Mouse (Mus musculus) midbrain, postnatal 0 days (tissue): ENCODE results near the gene Ppp1r21. TPM values are rescaled to one million over a fixed set of nuclear protein-coding genes. Genes with fewer than 3 reads are reported as not detected.

ENCODE experiments used
- ATAC-seq: fragments of 200-750 bp; cut with Nextera tagmentation; 2 replicates; pipeline ENCODE4 v1.8.0; 2017; ENCODE audit warnings: moderate number of reproducible peaks, mild to moderate bottlenecking, moderate TSS enrichment, moderate library complexity; ENCODE audit not compliant: low FRiP score
- DNase-seq: peaks from one replicate; pipeline ENCODE4 v3.0.0-alpha.2; 2015; ENCODE audit warnings: low spot score
- H3K27ac ChIP-seq: fragments of 300-500 bp; sonication (generic); 2 replicates; pipeline ENCODE4 v1.5.1; 2014; ENCODE audit warnings: low read depth, mild to moderate bottlenecking, low read length, mixed read lengths
- H3K27me3 ChIP-seq: fragments of 300-500 bp; sonication (generic); 2 replicates; pipeline ENCODE4 v1.6.1; 2014; ENCODE audit warnings: low read length, control low read depth, mixed read lengths; ENCODE audit not compliant: insufficient read depth
- H3K36me3 ChIP-seq: fragments of 300-500 bp; sonication (generic); 2 replicates; pipeline ENCODE4 v1.6.1; 2014; ENCODE audit warnings: low read length, control low read depth, mixed read lengths; ENCODE audit not compliant: insufficient read depth
- H3K4me1 ChIP-seq: fragments of 300-500 bp; sonication (generic); 2 replicates; pipeline ENCODE4 v1.6.1; 2014; ENCODE audit warnings: mild to moderate bottlenecking, control low read depth, antibody characterized with exemption, low read length, mixed read lengths; ENCODE audit not compliant: insufficient read depth
- H3K4me2 ChIP-seq: fragments of 300-500 bp; sonication (generic); 2 replicates; pipeline ENCODE4 v1.6.1; 2014; ENCODE audit warnings: low read depth, mild to moderate bottlenecking, low read length, mixed read lengths; ENCODE audit not compliant: poor library complexity, severe bottlenecking
- H3K4me3 ChIP-seq: fragments of 300-500 bp; sonication (generic); 2 replicates; pipeline ENCODE4 v1.5.1; 2014; ENCODE audit warnings: low read depth, mild to moderate bottlenecking, low read length, moderate library complexity
- H3K9ac ChIP-seq: fragments of 300-500 bp; sonication (generic); replicated peaks from 2 replicates; pipeline ENCODE4 v1.6.1; 2014; ENCODE audit warnings: mild to moderate bottlenecking, low read length, moderate library complexity, mixed read lengths; ENCODE audit not compliant: poor library complexity, severe bottlenecking
- H3K9me3 ChIP-seq: fragments of 300-500 bp; sonication (generic); 2 replicates; pipeline ENCODE4 v1.6.1; 2016; ENCODE audit warnings: low read length, control low read depth
- CTCF ChIP-seq: IDR thresholded peaks from 2 replicates; pipeline ENCODE4 v1.5.1; 2016; ENCODE audit warnings: antibody characterized with exemption, mild to moderate bottlenecking
- WGBS: fragments of 180-500 bp; shearing (Covaris S2); extraction: QIAGEN DNeasy Blood & Tissue Kit; methylation state at CpG from one replicate; pipeline ENCODE4 v1.1.7; 2014; 5-methylcytosine and 5-hydroxymethylcytosine counted together
- polyA plus RNA-seq: library from polyadenylated mRNA; unstranded; fragments of >200 nt; fragmentation: Nextera tagmentation; extraction: Ambion mirVana; gene quantifications from 2 replicates; pipeline ENCODE4 v1.2.1, GENCODE M21; 2015
- total RNA-seq: library from RNA; depleted of rRNA; stranded (reverse); fragments of >200 nt; gene quantifications from 2 replicates; pipeline ENCODE4 v1.2.3, GENCODE M21; 2014

Gene Ppp1r21
- total and polyA plus RNA-seq, 2 experiments from 2014 or later: 36.7 to 44.1 TPM

- DNase-seq: no peak
- H3K36me3 ChIP-seq: no peaks in the 10 kb centered on the region
- no peaks in the 10 kb centered on the region for H3K4me1 ChIP-seq
- WGBS: 90% methylated on average over 4 of the region's 4 CpGs
- no peak overlapping the region for H3K4me2 ChIP-seq
- H3K9me3 ChIP-seq: no peaks in the 10 kb centered on the region
- no peak for ATAC-seq
- no peak for TF ChIP-seq CTCF
- no peak overlapping the region for H3K27ac ChIP-seq
- no peak overlapping the region for H3K9ac ChIP-seq
- no peak overlapping the region for H3K4me3 ChIP-seq
- H3K27me3 ChIP-seq: no peaks in the 10 kb centered on the region
Measured at GRCm38 (mm10) chr17:88624386-88624785, 94.5 kb downstream of the Ppp1r21 start.

- H3K9me3 ChIP-seq: no peaks in the 10 kb centered on the region
- H3K4me1 ChIP-seq: no peaks in the 10 kb centered on the region
- H3K36me3 ChIP-seq: no peaks in the 10 kb centered on the region
- no peak for DNase-seq
- 94% methylated on average over 13 of the region's 13 CpGs for WGBS
- H3K4me2 ChIP-seq: no peak overlapping the region
- no peak for ATAC-seq
- TF ChIP-seq CTCF: no peak
- H3K27me3 ChIP-seq: no peaks in the 10 kb centered on the region
- no peak overlapping the region for H3K27ac ChIP-seq
- no peak overlapping the region for H3K9ac ChIP-seq
- H3K4me3 ChIP-seq: no peak overlapping the region
Measured at GRCm38 (mm10) chr17:88625350-88625749, 95.4 kb downstream of the Ppp1r21 start.

- H3K4me2 ChIP-seq: no peak overlapping the region; the same call in 1 of the 2 replicates
- H3K36me3 ChIP-seq: no peaks in the 10 kb centered on the region
- WGBS: 79% methylated on average over 7 of the region's 7 CpGs
- ATAC-seq: no peak
- H3K9me3 ChIP-seq: no peaks in the 10 kb centered on the region
- H3K9ac ChIP-seq: no peak overlapping the region
- H3K4me1 ChIP-seq: no peaks in the 10 kb centered on the region
- no peak overlapping the region for H3K27ac ChIP-seq
- no peak for TF ChIP-seq CTCF
- no peak overlapping the region for H3K4me3 ChIP-seq
- H3K27me3 ChIP-seq: no peaks in the 10 kb centered on the region
- no peak for DNase-seq
Measured at GRCm38 (mm10) chr17:88625931-88626330, 96.0 kb downstream of the Ppp1r21 start.

GRCm38 (mm10) chr17:88626347-88626811 is 96.5 kb downstream of the Ppp1r21 start:
- TF ChIP-seq CTCF: no peak
- Histone ChIP-seq H3K36me3 (no peaks in the 10 kb centered on the region), H3K4me2 (no peak overlapping the region; the same call in 1 of the 2 replicates), H3K27ac (no peak overlapping the region), H3K4me3 (no peak overlapping the region), H3K9ac (no peak overlapping the region), H3K9me3 (no peaks in the 10 kb centered on the region), H3K4me1 (no peaks in the 10 kb centered on the region), H3K27me3 (no peaks in the 10 kb centered on the region)
- ATAC-seq (no peak), DNase-seq (no peak)
- 58% methylated on average over 7 of the region's 7 CpGs for WGBS

GRCm38 (mm10) chr17:88627150-88627549 is 97.2 kb downstream of the Ppp1r21 start:
- no peak for TF ChIP-seq CTCF
- Histone ChIP-seq H3K9ac (no peak overlapping the region), H3K9me3 (no peaks in the 10 kb centered on the region), H3K4me2 (no peak overlapping the region), H3K4me3 (no peak overlapping the region), H3K27me3 (no peaks in the 10 kb centered on the region), H3K4me1 (no peaks in the 10 kb centered on the region), H3K27ac (no peak overlapping the region), H3K36me3 (no peaks in the 10 kb centered on the region)
- 84% methylated on average over 7 of the region's 7 CpGs for WGBS
- no peak for ATAC-seq
- no peak for DNase-seq

- no peak overlapping the region for H3K4me3 ChIP-seq
- DNase-seq (peak; percentile 62), ATAC-seq (no peak)
- no peaks in the 10 kb centered on the region for H3K27me3 ChIP-seq
- 47% methylated on average over 9 of the region's 10 CpGs for WGBS
- no peaks in the 10 kb centered on the region for H3K9me3 ChIP-seq
- peak overlapping the region; percentile 55 for H3K27ac ChIP-seq
- H3K4me2 ChIP-seq: no peak overlapping the region
- H3K4me1 ChIP-seq: no peaks in the 10 kb centered on the region
- H3K36me3 ChIP-seq: no peaks in the 10 kb centered on the region
- H3K9ac ChIP-seq: no peak overlapping the region
- TF ChIP-seq CTCF: no peak
Measured at GRCm38 (mm10) chr17:88628676-88629380, 98.9 kb downstream of the Ppp1r21 start.
